In the genomic region with DNA sequence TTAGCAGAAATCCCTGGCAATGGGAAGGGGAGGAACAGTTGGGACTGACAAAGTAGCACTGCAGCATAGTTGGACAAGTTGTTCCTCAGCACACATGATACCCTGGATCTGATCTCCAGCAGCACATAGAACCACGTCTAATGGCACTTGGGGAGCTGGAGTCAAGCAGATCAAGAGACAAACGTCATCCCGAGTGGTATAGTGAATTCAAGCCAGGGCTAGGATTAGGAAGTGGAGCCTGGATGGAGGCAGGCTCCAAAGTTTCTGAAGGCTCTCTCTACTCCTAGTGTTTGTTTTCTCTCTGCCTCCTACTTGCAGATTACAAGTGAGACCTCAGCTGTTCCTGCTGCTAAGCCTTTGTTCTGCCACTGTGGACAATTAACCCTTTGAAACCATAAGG, we compare ENCODE assay signal across 26 mouse cellular contexts. TPM values are rescaled to one million over a fixed set of nuclear protein-coding genes. Genes with fewer than 3 reads are reported as not detected.
DNase-seq lines count a peak whose midpoint lies in the region; ATAC-seq and TF ChIP-seq lines count a peak whose summit lies in the region.
"Had no signal": no experiment of that assay in that cellular context is flagged by ENCODE, and none has a peak within 500 bp of the region (broad histone marks: within the 10 kb centered on the region; RNA-seq: fewer than 3 reads in every experiment).

No protein-coding gene starts in this region.

- no peak overlapping the region for H3K4me2 ChIP-seq in hindbrain, postnatal 0 days (ENCODE audit: low read depth, low read length)
- H3K4me2 ChIP-seq: kidney, embryonic 15.5 days; limb, embryonic 15.5 days; neural tube, embryonic 13.5 days had no signal

- H3K36me3 ChIP-seq in heart, adult 2 months (ENCODE audit: control insufficient read depth, insufficient read depth, low read length) = peaks cover 79% of the 10 kb centered on the region
- no peaks in the 10 kb centered on the region for H3K36me3 ChIP-seq in testis, adult 2 months (ENCODE audit: control insufficient read depth, insufficient read depth, low read length)
- H3K36me3 ChIP-seq in hindbrain, postnatal 0 days (ENCODE audit: insufficient read depth, low read length) = no peaks in the 10 kb centered on the region
- H3K36me3 ChIP-seq: hindbrain, embryonic 10.5 days had no signal

- no peak for TF ChIP-seq EP300 in heart, adult 2 months (IDR thresholded peaks at IDR 0.05; ENCODE audit: insufficient read depth, low read depth, low read length)

- 13% methylated on average over 3 of the region's 3 CpGs for WGBS in heart, adult 2 months
- WGBS in hindbrain, postnatal 0 days = 33% methylated on average over 3 of the region's 3 CpGs

- H3K27me3 ChIP-seq in heart, adult 2 months (ENCODE audit: control insufficient read depth, insufficient read depth, low read length) = no peaks in the 10 kb centered on the region
- H3K27me3 ChIP-seq in testis, adult 2 months (ENCODE audit: control insufficient read depth, insufficient read depth, low read length) = no peaks in the 10 kb centered on the region
- no peaks in the 10 kb centered on the region for H3K27me3 ChIP-seq in hindbrain, postnatal 0 days (ENCODE audit: insufficient read depth, low read length)
- H3K27me3 ChIP-seq: kidney, embryonic 15.5 days; limb, embryonic 15.5 days; neural tube, embryonic 13.5 days had no signal

- peak overlapping the region; percentile 36 for H3K27ac ChIP-seq in heart, adult 2 months
- H3K27ac ChIP-seq in layer of hippocampus, adult 2 months = peak overlapping the region; percentile 64; the same call in 1 of the 2 replicates
- no peak overlapping the region for H3K27ac ChIP-seq in testis, adult 2 months (ENCODE audit: control insufficient read depth, insufficient read depth, low read depth, low read length)
- H3K27ac ChIP-seq in hindbrain, postnatal 0 days = no peak overlapping the region
- H3K27ac ChIP-seq: hindbrain, embryonic 10.5 days; kidney, embryonic 15.5 days; limb, embryonic 15.5 days; liver, embryonic 14.5 days; neural tube, embryonic 13.5 days had no signal

- no peaks in the 10 kb centered on the region for H3K9me3 ChIP-seq in hindbrain, postnatal 0 days (ENCODE audit: low read length)
- H3K9me3 ChIP-seq: hindbrain, embryonic 10.5 days; kidney, embryonic 15.5 days; limb, embryonic 15.5 days; neural tube, embryonic 13.5 days had no signal

- intact Hi-C loops in heart, adult 2 months (cut with DNase I) = no loop called here
- intact Hi-C loops in heart, postnatal 25 days (cut with DNase I) = no loop called here

- peaks cover 53% of the 10 kb centered on the region for H3K4me1 ChIP-seq in heart, adult 2 months (ENCODE audit: control insufficient read depth, insufficient read depth, low read length)
- peaks cover 6% of the 10 kb centered on the region for H3K4me1 ChIP-seq in testis, adult 2 months (ENCODE audit: control insufficient read depth, insufficient read depth, low read length)
- H3K4me1 ChIP-seq in hindbrain, postnatal 0 days (ENCODE audit: insufficient read depth, low read length) = peaks cover 12% of the 10 kb centered on the region

- H3K9ac ChIP-seq in heart, adult 2 months (ENCODE audit: low read depth, low read length) = peak overlapping the region; percentile 7; the same call in 1 of the 2 replicates
- no peak overlapping the region for H3K9ac ChIP-seq in hindbrain, postnatal 0 days (replicated peaks; ENCODE audit: low read length)
- H3K9ac ChIP-seq: forebrain, postnatal 0 days; kidney, embryonic 15.5 days; limb, embryonic 15.5 days; liver, embryonic 14.5 days; neural tube, embryonic 13.5 days had no signal

- no peak for DNase-seq in heart, adult 2 months
- no peak for DNase-seq in heart, postnatal 25 days (ENCODE audit: low spot score)
- no peak for DNase-seq in layer of hippocampus, adult 2 months (ENCODE audit: low spot score in 2 of 2)
- DNase-seq in layer of hippocampus, adult 9-10 months (ENCODE audit: low spot score) = no peak
- no peak for DNase-seq in testis, postnatal 10 days (ENCODE audit: low spot score)
- DNase-seq in hindbrain, postnatal 0 days (ENCODE audit: low spot score) = no peak
- DNase-seq: adrenal gland, postnatal 36 days; cerebellum, adult 11 months; cerebellum, adult 9-11 months; forebrain, postnatal 0 days; gastrocnemius, postnatal 25 days; kidney, postnatal 36 days; layer of hippocampus, adult 9-11 months; lung, postnatal 4 days; midbrain, embryonic 14.5 days; retina, postnatal 1 day; right cerebral cortex, postnatal 25 days; thymus, postnatal 25 days had no signal

- no peak for ATAC-seq in hindbrain, postnatal 0 days
- ATAC-seq: forebrain, postnatal 0 days; hindbrain, embryonic 16.5 days; intestine, postnatal 0 days had no signal

- peaks cover 18% of the 10 kb centered on the region for H3K79me2 ChIP-seq in heart, adult 2 months (replicated peaks; ENCODE audit: control insufficient read depth, insufficient read depth, low read length)

- no peak for TF ChIP-seq POLR2A in heart, adult 2 months (IDR thresholded peaks at IDR 0.05; ENCODE audit: insufficient read depth, low read depth, low read length)
- TF ChIP-seq POLR2A in testis, adult 2 months (IDR thresholded peaks at IDR 0.05; ENCODE audit: control insufficient read depth, low read depth, low read length) = no peak

- TF ChIP-seq CTCF in heart, adult 2 months (IDR thresholded peaks at IDR 0.05) = no peak
- TF ChIP-seq CTCF in layer of hippocampus, adult 2 months (conservative IDR thresholded peaks at IDR 0.05) = no peak
- TF ChIP-seq CTCF in testis, adult 2 months (IDR thresholded peaks at IDR 0.05; ENCODE audit: control insufficient read depth, insufficient read depth, insufficient replicate concordance, low read depth, low read length) = no peak
- TF ChIP-seq CTCF in hindbrain, postnatal 0 days (IDR thresholded peaks at IDR 0.05; ENCODE audit: low read depth) = no peak

- H3K4me3 ChIP-seq in heart, adult 2 months = no peak overlapping the region
- H3K4me3 ChIP-seq in layer of hippocampus, adult 2 months = no peak overlapping the region
- H3K4me3 ChIP-seq in testis, adult 2 months (ENCODE audit: control insufficient read depth, low read depth, low read length) = peak overlapping the region; percentile 37
- H3K4me3 ChIP-seq in hindbrain, postnatal 0 days (ENCODE audit: low read length) = no peak overlapping the region
- H3K4me3 ChIP-seq: hindbrain, embryonic 10.5 days; kidney, embryonic 15.5 days; limb, embryonic 15.5 days; neural tube, embryonic 13.5 days had no signal

RNA-seq across cellular contexts. Expression of a gene that starts 27.1 kb away (rescaled TPM):
- total RNA-seq in heart, adult 2 months (2021) = 100 to 1,000 TPM; 509 to 570 TPM
- 169 and 246 TPM in 2 replicates for polyA plus RNA-seq in heart, adult 2 months (2012; rRNA removed)
- 100 to 1,000 TPM; 487 to 529 TPM for total RNA-seq in heart, postnatal 25 days (2021)
- 100 to 1,000 TPM; 564 to 576 TPM for total RNA-seq in layer of hippocampus, adult 2 months (2021)
- polyA plus RNA-seq in testis, adult 2 months (2012; rRNA removed) = 18.3 and 21.8 TPM in 2 replicates
- total RNA-seq in hindbrain, postnatal 0 days (2014; rRNA removed) = 247 and 255 TPM in 2 replicates
- 161 and 162 TPM in 2 replicates for polyA plus RNA-seq in hindbrain, postnatal 0 days (2015; fragmentation: Nextera tagmentation; extraction: Ambion mirVana)

Comparison
In these comparisons a context has a peak if more than half of its experiments do, and no peak if none do; other contexts are left out.
1. H3K27ac ChIP-seq: peak in heart, adult 2 months (single experiment) and layer of hippocampus, adult 2 months (single experiment); none in testis, adult 2 months (single experiment) and hindbrain, postnatal 0 days (single experiment).